Mouse (Mus musculus): ENCODE data around the gene Cops9.

- TF ChIP-seq CTCF (conservative IDR thresholded peaks at IDR 0.05 in 1 of 2, IDR thresholded peaks at IDR 0.05 in 1 of 2; ENCODE audit: low read depth in 2 of 2, low read length in 2 of 2) (no peak), ELF1 (IDR thresholded peaks at IDR 0.05; ENCODE audit: low read depth, low read length) (no peak), ZNF384 (IDR thresholded peaks at IDR 0.05; ENCODE audit: low read depth, low read length) (no peak), USF1 (IDR thresholded peaks at IDR 0.05; ENCODE audit: low read depth, low read length) (no peak), SMC3 (IDR thresholded peaks at IDR 0.05; ENCODE audit: low read depth, low read length) (no peak), EP300 (IDR thresholded peaks at IDR 0.05; ENCODE audit: low read length) (no peak), UBTF (IDR thresholded peaks at IDR 0.05; ENCODE audit: low read depth, low read length) (no peak), TCF12 (IDR thresholded peaks at IDR 0.05; ENCODE audit: low read depth, low read length) (no peak), TBP (conservative IDR thresholded peaks at IDR 0.05; ENCODE audit: low read depth, low read length) (no peak), MYC (IDR thresholded peaks at IDR 0.05; ENCODE audit: low read depth, low read length) (no peak), MEF2A (IDR thresholded peaks at IDR 0.05; ENCODE audit: borderline replicate concordance, low read depth, low read length) (no peak)
Measured at GRCm38 (mm10) chr1:92605482-92605881, 36.3 kb downstream of the Cops9 start, which contains the start of gene Olfr1410.

All from CH12.LX (cell line).